Mouse (Mus musculus): ENCODE data around the gene Kirrel3. TPM values are rescaled to one million over a fixed set of nuclear protein-coding genes. Genes with fewer than 3 reads are reported as not detected.

The Kirrel3 gene
- total RNA-seq, 2 experiments from 2014 or later: 0.88 to 1.6 TPM

GRCm38 (mm10) chr9:35038922-35039586, 553.4 kb downstream of the Kirrel3 start:
- DNase-seq: peak; percentile 76

DNA sequence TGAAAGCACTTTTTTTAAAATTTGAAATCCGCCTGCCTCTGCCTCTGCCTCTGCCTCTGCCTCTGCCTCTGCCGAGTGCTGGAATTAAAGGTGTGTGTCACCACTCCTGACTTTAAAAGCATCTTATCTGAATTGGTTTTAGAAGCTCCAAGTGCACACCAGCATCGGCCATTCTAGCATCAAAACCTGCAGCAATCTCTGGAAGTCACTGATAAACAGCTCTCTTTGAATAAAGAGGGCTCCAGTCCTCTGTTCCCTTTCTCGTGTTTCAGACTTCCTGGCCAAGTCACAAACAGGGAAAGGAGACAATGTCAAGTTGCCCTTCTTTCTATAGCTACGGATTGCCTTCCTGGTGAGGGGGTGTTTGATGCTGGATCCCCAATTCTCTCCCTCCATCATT, 554.2 kb downstream of the Kirrel3 start:
- DNase-seq: no peak

DNA sequence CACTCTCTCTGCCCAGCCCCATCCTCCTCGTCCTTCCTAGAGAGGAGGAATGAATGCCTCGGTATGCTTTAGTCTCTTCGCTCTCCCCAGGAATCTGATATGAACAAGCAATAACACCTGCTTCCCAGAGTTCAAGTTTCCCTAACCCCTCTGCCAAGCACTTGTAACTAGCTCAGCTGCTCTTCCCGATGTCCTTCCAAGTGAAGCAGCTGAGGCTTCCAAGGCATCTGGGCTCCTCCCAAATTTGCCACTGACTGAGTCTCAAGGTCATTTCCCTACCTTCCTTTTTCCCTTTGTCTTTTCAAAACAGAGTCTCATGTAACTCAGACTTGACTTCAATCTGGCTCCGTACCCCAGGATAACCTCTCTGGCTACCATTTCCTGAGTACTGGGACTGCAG, 555.8 kb downstream of the Kirrel3 start:
- DNase-seq: no peak

GRCm38 (mm10) chr9:35043619-35044018, 557.9 kb downstream of the Kirrel3 start:
- no peak for DNase-seq

DNA sequence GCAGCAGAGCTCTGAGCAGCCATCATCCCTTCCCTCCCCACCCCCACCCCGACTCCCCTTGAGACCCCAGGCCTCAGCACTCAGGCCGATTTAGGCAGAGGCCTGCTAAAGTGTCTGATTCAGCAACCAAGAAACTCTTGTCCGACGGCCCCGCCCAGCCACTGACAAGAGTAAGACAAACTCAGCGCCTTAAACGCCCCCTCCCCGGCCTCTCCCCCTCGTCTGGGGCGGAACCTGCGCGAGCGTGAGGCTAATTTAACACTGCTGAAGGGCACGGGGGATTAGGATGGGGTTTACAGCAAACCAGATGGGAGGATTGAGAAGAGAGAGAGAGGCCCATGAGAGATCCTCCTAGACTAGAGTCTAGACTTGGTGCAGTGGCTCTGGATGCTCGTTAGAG, 558.8 kb downstream of the Kirrel3 start:
- DNase-seq: peak; percentile 69

DNA sequence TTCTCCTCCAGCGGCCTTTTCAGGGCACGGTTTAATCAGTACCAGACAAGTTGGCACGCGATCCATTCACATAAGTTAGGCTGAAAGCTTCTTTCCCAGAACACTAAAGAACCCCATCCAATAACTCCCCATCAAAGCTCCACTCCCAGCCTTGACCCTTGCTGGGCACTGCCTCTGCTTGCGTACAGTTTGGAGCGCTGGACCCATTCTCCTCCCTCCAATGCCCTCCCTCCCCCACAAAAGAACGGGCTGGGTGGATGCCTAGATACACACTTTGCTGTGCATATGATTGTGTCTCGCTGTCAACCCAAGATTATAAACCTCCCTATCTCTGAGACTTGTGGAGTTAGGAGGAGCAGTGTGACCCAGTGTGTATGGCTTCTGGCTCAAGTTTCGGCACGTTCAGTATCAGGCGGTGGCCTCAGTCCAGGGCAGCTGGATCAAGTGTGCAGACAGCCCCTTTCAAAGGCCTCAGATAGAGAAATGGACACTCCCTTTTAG, 559.4 kb downstream of the Kirrel3 start:
- DNase-seq: peak; percentile 78

DNA sequence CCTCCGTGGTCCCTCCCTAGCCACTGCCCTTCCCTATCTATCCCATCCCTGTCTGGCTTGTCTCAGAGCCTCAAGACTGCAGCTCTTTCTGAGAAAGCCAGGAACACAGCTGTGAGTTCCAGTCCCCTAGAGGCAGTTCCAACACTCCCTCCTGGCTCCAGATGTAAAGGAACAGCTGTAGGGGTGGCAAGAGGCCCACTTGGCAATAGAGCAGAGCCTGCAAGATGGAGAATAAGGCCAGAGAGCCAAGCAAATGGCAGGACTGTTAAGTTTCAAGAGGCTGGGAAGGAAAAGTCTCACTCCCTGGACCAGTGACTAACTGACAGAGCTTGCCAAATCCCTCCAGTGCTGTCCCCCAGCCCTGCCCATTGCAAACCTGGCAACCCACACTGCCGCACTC, 560.1 kb downstream of the Kirrel3 start:
- DNase-seq: peak; percentile 92

- no peak for DNase-seq
Measured at GRCm38 (mm10) chr9:35048449-35048848, 562.8 kb downstream of the Kirrel3 start.

DNA sequence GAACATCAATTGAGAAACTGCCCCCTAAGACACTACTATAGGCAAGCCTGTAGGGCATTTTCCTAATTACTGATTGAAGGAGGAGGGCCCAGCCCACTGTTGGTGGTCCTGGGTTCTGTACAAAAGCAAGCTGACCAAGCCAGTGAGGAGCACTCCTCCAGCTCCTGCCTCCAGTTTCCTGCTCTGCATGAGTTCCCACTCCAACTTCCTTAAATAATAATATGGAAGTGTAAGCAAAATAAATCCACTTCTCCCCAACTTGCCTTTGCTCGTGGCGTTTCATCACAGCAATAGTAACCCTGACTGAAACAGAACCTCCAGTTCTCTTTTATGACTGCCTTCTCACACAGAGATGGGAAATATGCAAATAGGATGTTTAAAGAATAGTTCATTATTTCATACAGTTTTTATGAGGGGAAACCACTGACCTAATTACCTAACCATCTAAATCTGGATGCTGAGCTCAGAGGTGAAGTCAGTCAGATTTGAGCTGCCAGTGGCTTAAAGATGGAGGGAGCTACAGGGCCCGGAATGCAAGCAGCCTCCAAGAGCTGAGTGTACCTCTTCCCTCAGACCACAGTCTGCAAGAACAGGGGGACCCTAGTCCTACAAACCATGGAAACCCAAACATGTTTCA, 564.3 kb downstream of the Kirrel3 start:
- peak; percentile 15 for DNase-seq

DNA sequence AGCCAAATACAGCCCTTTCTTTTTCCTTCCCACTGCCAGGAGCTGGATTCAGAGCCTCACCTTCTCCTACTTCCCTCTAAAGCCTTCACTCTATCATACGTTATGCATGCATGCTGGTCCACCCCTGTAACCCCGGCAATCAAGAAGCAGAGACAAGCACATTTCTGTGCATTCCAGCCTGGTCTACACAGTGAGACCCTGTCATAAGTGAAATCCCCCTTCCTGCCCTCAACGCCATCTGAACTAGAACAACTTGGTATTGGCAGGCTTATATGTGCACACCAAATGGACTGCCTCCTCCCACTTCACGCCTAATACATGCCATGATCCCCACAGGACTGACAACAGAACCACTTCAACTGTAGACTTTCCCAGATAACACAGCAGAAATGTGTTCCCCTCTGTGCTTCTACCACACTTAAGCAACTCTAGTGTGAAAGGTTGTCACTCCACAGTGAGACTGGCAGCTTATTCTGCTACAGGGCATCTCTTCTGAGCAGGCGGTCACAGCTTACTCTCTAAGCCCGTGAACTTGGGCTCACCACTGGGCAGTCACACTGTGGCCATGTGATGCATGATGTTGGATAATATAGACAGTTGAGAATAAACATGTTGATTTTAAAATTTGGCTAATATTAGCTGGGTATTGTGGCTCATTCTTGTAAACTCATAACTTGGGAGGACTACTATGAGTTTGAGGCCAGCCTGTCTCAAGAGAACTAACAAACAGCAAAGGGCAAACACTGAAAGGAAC, 565.2 kb downstream of the Kirrel3 start:
- no peak for DNase-seq

DNA sequence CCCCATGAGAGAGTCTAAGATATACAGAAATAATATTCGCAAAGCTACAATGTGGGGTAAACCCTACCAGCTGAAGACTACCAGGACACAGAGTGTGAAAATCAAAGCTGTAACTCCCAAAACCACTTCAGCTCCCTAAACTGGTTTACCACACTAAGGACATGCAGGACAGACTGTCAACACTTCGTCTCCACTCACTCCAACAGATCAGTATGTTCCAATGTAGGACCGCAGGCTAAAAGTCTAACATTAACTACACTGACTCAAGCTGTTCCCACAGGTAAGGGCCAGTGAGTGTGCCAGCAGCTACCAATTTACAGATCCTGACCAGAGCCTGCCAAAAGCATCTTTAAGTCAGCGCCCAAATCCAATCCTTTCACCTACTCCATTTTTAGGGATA, 566.0 kb downstream of the Kirrel3 start:
- DNase-seq: peak; percentile 21

- peak; percentile 3 for DNase-seq
Measured at GRCm38 (mm10) chr9:35052671-35053070, 567.0 kb downstream of the Kirrel3 start.

GRCm38 (mm10) chr9:35053081-35053480, 567.4 kb downstream of the Kirrel3 start:
- no peak for DNase-seq

GRCm38 (mm10) chr9:35053669-35054068, 568.0 kb downstream of the Kirrel3 start:
- no peak for DNase-seq

GRCm38 (mm10) chr9:35055528-35056330, 570.0 kb downstream of the Kirrel3 start:
- DNase-seq: no peak

- DNase-seq: no peak
Measured at GRCm38 (mm10) chr9:35056611-35057010, 570.9 kb downstream of the Kirrel3 start.

- DNase-seq: no peak
Measured at GRCm38 (mm10) chr9:35057631-35058030, 571.9 kb downstream of the Kirrel3 start.

- no peak for DNase-seq
Measured at GRCm38 (mm10) chr9:35058186-35058585, 572.5 kb downstream of the Kirrel3 start.

DNA sequence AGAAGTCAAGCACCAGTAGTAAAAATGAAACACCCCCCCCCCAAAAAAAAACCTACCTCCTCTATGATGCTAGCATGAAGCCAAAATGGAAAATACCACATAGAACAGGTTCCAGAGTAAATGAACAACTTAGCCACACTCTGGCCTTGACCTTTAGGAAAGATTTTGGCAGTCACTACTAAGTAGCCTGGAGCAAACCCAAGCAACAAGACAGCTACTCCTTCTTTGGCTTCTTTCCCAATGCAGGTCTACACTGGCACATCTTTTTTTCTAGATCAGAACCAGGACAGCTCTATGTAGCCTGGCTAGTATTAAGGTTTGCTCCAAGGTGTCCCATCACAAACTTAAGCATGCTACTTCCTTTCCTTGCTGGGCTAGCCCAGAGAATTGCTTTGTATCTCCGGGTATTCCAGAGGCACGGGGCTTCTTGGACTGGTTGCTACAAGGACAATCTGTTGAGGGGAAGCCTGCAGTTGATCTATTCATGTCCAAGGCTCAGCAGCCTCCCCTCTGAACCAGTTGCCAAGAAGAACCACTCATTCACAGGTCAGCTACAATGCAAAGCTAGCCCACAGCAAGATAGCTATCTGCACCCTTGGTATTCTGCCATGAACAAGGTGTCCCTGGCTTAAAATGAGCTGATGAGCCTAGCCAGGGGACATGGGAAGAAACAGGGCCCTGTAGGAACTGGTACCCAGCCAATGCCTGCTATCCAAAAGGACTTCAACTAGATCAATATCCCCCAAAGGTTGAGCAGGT, 573.1 kb downstream of the Kirrel3 start:
- peak; percentile 6 for DNase-seq

- no peak for DNase-seq
Measured at GRCm38 (mm10) chr9:35059881-35060280, 574.2 kb downstream of the Kirrel3 start.

- no peak for DNase-seq
Measured at GRCm38 (mm10) chr9:35061446-35061845, 575.8 kb downstream of the Kirrel3 start.
